Mouse (Mus musculus) layer of hippocampus, adult 11-12 months (tissue): ENCODE results near the gene Fcho1.
"Not testable (repeated sequence)": the region's sequence is repeated elsewhere in the genome, so short reads cannot be mapped to it uniquely, and the experiment has no call there.

Experiments
- DNase-seq: peaks from one replicate; pipeline ENCODE4 v3.0.0; 2022; ENCODE audit warnings: low spot score

Fcho1 gene

GRCm38 (mm10) chr8:71718252-71718651 lies 7.3 kb downstream of the Fcho1 start:
- DNase-seq: no peak

GRCm38 (mm10) chr8:71717096-71717495 lies 8.4 kb downstream of the Fcho1 start:
- DNase-seq: no peak

GRCm38 (mm10) chr8:71716561-71717053 lies 8.9 kb downstream of the Fcho1 start:
- DNase-seq: no peak

- no peak for DNase-seq
These were observed 10.0 kb downstream of the Fcho1 start for GRCm38 (mm10) chr8:71715531-71715930.

GRCm38 (mm10) chr8:71711574-71711973 lies 13.9 kb downstream of the Fcho1 start:
- DNase-seq: no peak

- peak; percentile 92 for DNase-seq
These were observed 15.6 kb downstream of the Fcho1 start for GRCm38 (mm10) chr8:71709800-71710446.

GRCm38 (mm10) chr8:71709134-71709799 lies 16.2 kb downstream of the Fcho1 start:
- no peak for DNase-seq

GRCm38 (mm10) chr8:71707874-71708273 lies 17.6 kb downstream of the Fcho1 start:
- peak; percentile 66 for DNase-seq

- DNase-seq: not testable (repeated sequence)
These were observed 22.1 kb downstream of the Fcho1 start for GRCm38 (mm10) chr8:71703400-71703799.

GRCm38 (mm10) chr8:71702923-71703322 lies 22.6 kb downstream of the Fcho1 start:
- DNase-seq: no peak

- no peak for DNase-seq
These were observed 23.5 kb downstream of the Fcho1 start for GRCm38 (mm10) chr8:71702087-71702432.

GRCm38 (mm10) chr8:71701414-71702086 lies 24.0 kb downstream of the Fcho1 start, which contains the start of gene B3gnt3:
Gene B3gnt3 (minus strand): TSS chr8:71701789.
- DNase-seq: no peak

GRCm38 (mm10) chr8:71700493-71701269 lies 24.8 kb downstream of the Fcho1 start:
- DNase-seq: no peak

- DNase-seq: not testable (repeated sequence)
These were observed 30.1 kb downstream of the Fcho1 start for GRCm38 (mm10) chr8:71695456-71695855.

- DNase-seq: no peak
These were observed 32.1 kb downstream of the Fcho1 start for GRCm38 (mm10) chr8:71693166-71694041.

GRCm38 (mm10) chr8:71692509-71692908 lies 33.0 kb downstream of the Fcho1 start:
- DNase-seq: no peak

GRCm38 (mm10) chr8:71689028-71689427 lies 36.5 kb downstream of the Fcho1 start, which contains the start of gene Insl3:
Gene Insl3 (plus strand): TSS chr8:71689214.
- no peak for DNase-seq

- DNase-seq: no peak
These were observed 37.9 kb downstream of the Fcho1 start for GRCm38 (mm10) chr8:71687616-71688015.

GRCm38 (mm10) chr8:71686143-71686734 lies 39.3 kb downstream of the Fcho1 start:
- DNase-seq: no peak

GRCm38 (mm10) chr8:71685573-71685972 lies 39.9 kb downstream of the Fcho1 start:
- no peak for DNase-seq

GRCm38 (mm10) chr8:71684701-71685100 lies 40.8 kb downstream of the Fcho1 start:
- DNase-seq: no peak
